Mouse (Mus musculus): ENCODE data around the gene Pet100.

Pet100 gene

GRCm38 (mm10) chr8:3626971-3627370 is 5.6 kb downstream of the Pet100 start:
- DNase-seq = no peak

DNA sequence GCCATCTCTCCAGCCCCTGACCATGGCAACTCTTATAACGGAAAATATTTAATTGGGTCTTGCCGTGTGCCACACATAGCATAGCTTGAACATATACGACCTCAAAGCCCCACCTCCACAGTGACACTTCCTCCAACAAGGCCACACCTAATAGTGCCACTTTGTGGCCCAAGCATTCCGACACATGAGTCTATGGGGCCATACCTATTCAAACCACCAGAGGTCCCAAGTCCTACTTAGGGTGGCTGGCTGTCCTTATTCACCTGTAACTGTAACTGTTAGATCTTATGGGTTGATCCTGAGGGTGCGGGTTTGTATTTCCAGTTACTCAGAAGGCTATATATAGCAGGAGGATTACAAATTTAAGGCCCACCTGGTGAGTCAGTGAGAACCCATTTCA is 6.7 kb downstream of the Pet100 start:
- peak in 1 of 2 experiments; percentile 22 for DNase-seq

- peak; percentile 86 to 88 for DNase-seq
Measured at GRCm38 (mm10) chr8:3630647-3631477, 9.5 kb downstream of the Pet100 start, which contains the start of gene Stxbp2. TSS of gene Stxbp2 (plus strand) at chr8:3630955.

GRCm38 (mm10) chr8:3631478-3631875 is 10.1 kb downstream of the Pet100 start:
- DNase-seq = peak in 1 of 2 experiments; percentile 19

GRCm38 (mm10) chr8:3645804-3646203 is 24.5 kb downstream of the Pet100 start:
- peak; percentile 37 to 57 for DNase-seq

GRCm38 (mm10) chr8:3646824-3647531 is 25.6 kb downstream of the Pet100 start:
- no peak for DNase-seq

DNA sequence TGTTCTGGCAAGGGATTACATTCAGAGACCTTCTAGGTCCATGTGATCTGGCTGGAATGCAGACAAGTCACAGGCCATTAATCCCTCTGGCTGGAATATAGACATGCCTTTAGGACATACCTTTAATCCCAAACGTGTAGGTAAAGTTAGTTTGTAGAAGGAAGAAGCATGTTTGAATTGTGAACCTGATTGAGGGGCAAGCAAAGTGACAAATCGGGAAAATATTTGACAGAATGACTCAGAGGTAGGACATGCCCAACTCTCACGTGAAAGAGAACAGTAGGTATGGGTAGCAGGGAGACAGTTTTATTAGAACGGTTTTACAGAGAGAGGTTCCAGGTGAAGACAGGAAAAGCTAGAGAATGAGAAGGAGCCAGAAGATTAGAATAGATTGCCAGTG is 26.2 kb downstream of the Pet100 start:
- DNase-seq = no peak

DNA sequence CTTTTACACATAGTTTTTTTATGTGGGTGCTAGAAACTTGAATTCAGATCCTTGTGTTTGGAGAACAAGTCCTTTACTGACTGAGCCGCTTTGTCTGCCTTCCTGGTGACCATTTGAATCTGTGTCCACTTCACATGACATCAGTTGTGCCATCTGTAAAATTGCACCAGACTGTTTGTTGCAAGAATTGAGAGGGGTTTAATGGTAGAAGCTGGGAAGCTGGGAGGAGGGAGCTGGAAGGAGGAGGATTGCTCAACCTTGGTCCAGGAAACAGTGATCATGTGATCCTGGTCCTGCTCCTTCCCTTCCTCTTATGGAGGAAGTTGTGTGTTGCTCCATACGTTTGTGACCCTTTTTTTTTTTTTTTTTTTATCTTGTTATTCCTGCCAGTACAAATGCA is 26.9 kb downstream of the Pet100 start:
- no peak for DNase-seq

DNA sequence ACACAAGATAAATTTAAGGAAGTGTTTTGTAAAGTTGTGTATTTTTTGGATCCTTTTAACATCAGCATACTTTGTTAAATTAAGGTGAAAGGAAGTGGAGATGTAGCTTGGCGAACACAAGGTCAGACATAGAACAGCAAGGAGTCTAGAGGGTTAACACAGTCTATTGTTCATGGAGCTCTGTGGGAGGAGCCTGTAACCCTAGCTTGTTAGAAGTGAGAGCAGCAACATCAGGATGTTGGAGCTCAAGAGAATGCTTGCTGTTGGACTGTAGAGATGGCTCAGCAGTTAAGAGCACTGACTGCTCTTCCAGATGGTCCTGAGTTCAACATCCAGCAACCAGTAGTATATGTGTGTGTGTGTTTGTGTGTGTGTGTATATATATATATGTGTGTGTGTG is 27.6 kb downstream of the Pet100 start:
- DNase-seq = no peak

GRCm38 (mm10) chr8:3652845-3653244 is 31.5 kb downstream of the Pet100 start:
- no peak for DNase-seq

GRCm38 (mm10) chr8:3654726-3655508 is 33.6 kb downstream of the Pet100 start:
- DNase-seq = no peak

DNA sequence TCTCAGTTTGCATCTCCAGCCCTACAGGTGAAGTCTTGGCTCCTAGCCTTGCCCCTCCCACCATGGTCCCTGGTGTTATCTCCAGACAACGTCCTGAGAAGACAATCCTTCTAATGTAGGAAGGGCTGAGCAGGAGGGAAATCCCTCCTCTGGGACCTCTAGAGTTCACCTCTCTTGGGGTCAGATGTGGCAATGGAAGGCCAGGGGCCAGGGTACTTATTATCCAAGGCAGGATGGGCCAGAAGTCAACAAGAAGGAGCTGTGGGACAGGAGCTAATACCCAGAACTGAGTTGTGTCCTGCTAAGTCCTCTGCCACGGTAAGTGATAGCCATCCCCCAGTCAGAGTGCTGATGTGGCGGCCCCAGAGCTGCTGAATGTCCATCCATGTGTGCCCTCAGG is 34.2 kb downstream of the Pet100 start, which contains the start of gene Retn:
Retn (plus strand) TSS at position 245 of the 400 bp plus-strand sequence.
- no peak for DNase-seq

- DNase-seq = no peak
Measured at GRCm38 (mm10) chr8:3656725-3657381, 35.5 kb downstream of the Pet100 start.

GRCm38 (mm10) chr8:3660889-3661288 is 39.5 kb downstream of the Pet100 start:
- DNase-seq = no peak

GRCm38 (mm10) chr8:3664405-3664804 is 43.1 kb downstream of the Pet100 start:
- no peak for DNase-seq

GRCm38 (mm10) chr8:3665507-3665906 is 44.2 kb downstream of the Pet100 start, which contains the start of gene Mcemp1:
TSS of gene Mcemp1 (plus strand) at chr8:3665754.
- DNase-seq = no peak

- peak in 1 of 2 experiments; percentile 15 for DNase-seq
Measured at GRCm38 (mm10) chr8:3670388-3670787, 49.0 kb downstream of the Pet100 start.

GRCm38 (mm10) chr8:3671980-3672491 is 50.7 kb downstream of the Pet100 start, which contains the start of gene Fcor:
TSS of gene Fcor (minus strand) at chr8:3672362.
- DNase-seq = peak; percentile 85 to 91

DNA sequence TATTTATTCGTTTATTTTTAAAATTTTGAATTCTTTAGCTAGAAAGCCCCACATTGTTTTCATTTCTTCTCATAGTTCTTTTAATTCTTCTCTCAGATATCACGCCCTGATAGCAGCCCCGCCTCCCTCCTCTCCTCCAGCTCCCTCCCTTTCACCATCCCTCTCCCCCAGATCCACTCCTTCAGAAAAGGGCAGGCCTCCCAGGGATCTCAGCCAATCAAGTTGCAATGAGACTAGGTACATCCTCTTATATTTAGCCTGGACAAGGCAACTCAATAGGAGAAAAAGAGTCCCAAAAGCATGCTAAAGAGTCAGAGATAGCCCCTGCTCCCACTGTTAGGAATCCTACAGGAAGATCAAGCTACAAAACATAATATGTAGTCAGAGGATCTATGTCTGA is 53.3 kb downstream of the Pet100 start:
- no peak for DNase-seq

Measured in thymus, postnatal 36 days (tissue).